Mouse (Mus musculus): ENCODE results near the gene Trafd1. TPM values are rescaled to one million over a fixed set of nuclear protein-coding genes. Genes with fewer than 3 reads are reported as not detected.
"Not testable (repeated sequence)": the region's sequence is repeated elsewhere in the genome, so short reads cannot be mapped to it uniquely, and the experiment has no call there.

Trafd1 gene
- total RNA-seq, 2 experiments from 2014 or later, result 50.3 to 55.4 TPM

- intact Hi-C loops (cut with DNase I), result no loop called here
- DNase-seq, result no peak
Measured at GRCm38 (mm10) chr5:121335426-121335825, 50.0 kb downstream of the Trafd1 start.

- intact Hi-C loops (cut with DNase I), result no loop called here
- DNase-seq, result no peak
Measured at GRCm38 (mm10) chr5:121334454-121334853, 51.0 kb downstream of the Trafd1 start.

GRCm38 (mm10) chr5:121333976-121334375 is 51.5 kb downstream of the Trafd1 start:
- DNase-seq, result no peak
- intact Hi-C loops (cut with DNase I), result no loop called here

- DNase-seq, result no peak
- intact Hi-C loops (cut with DNase I), result no loop called here
Measured at GRCm38 (mm10) chr5:121331731-121332130, 53.7 kb downstream of the Trafd1 start.

- DNase-seq; intact Hi-C loops (cut with DNase I): not testable (repeated sequence)
Measured at GRCm38 (mm10) chr5:121330154-121330816, 55.1 kb downstream of the Trafd1 start.

- peak; percentile 33 to 38 for DNase-seq
- intact Hi-C loops (cut with DNase I), result no loop called here
Measured at GRCm38 (mm10) chr5:121329333-121330058, 55.9 kb downstream of the Trafd1 start.

- intact Hi-C loops (cut with DNase I), result no loop called here
- DNase-seq, result no peak
Measured at GRCm38 (mm10) chr5:121326079-121326805, 59.2 kb downstream of the Trafd1 start.

Other genes starting within 250 kb of the Trafd1 start
- gene Ptpn11, start 194.2 kb downstream of the Trafd1 start, total RNA-seq (2021), result 100 to 1,000 TPM; 147 to 166 TPM
- 100 to 1,000 TPM; 556 to 621 TPM for gene Rpl6, start 181.2 kb downstream of the Trafd1 start, total RNA-seq (2021)
- 10 to 100 TPM; 25.1 to 27.6 TPM for gene Hectd4, start 165.4 kb downstream of the Trafd1 start, total RNA-seq (2021)
- gene Naa25, start 12.3 kb upstream of the Trafd1 start, total RNA-seq (2021), result 10 to 100 TPM; 20.6 to 21.5 TPM
- 1 to 10 TPM; 8.4 to 9.4 TPM for gene Tmem116, start 66.3 kb upstream of the Trafd1 start, total RNA-seq (2021)
- 10 to 100 TPM; 84.7 to 93.4 TPM for gene Erp29, start 66.9 kb upstream of the Trafd1 start, total RNA-seq (2021)
- not detected for gene Adam1b, start 117.8 kb upstream of the Trafd1 start, total RNA-seq (2021)
- 1 to 10 TPM; 3.4 to 3.5 TPM for gene Adam1a, start 159.8 kb upstream of the Trafd1 start, total RNA-seq (2021)
- not detected for gene Gm42878, start 159.8 kb upstream of the Trafd1 start, total RNA-seq (2021)
- gene Mapkapk5, start 160.3 kb upstream of the Trafd1 start, total RNA-seq (2021), result 10 to 100 TPM; 60.7 to 61.7 TPM
- 100 to 1,000 TPM; 133 to 162 TPM for gene Aldh2, start 208.2 kb upstream of the Trafd1 start, total RNA-seq (2021)
- gene Acad12, start 233.3 kb upstream of the Trafd1 start, total RNA-seq (2021), result 10 to 100 TPM; 39.8 to 41.0 TPM

Data from heart, postnatal 14 days (tissue).